Mouse (Mus musculus) ES-Bruce4 (cell line): ENCODE results near the gene Fbxo40. TPM values are rescaled to one million over a fixed set of nuclear protein-coding genes. Genes with fewer than 3 reads are reported as not detected.

Experiments used
- H3K27ac ChIP-seq: 2 replicates; pipeline ENCODE4 v1.5.1; 2012; ENCODE audit warnings: low read length, inconsistent platforms; ENCODE audit not compliant: insufficient read depth
- H3K27me3 ChIP-seq: 2 replicates; pipeline ENCODE4 v1.6.1; 2012; ENCODE audit warnings: mild to moderate bottlenecking, low read length, inconsistent platforms; ENCODE audit not compliant: control insufficient read depth, poor library complexity, insufficient read depth, severe bottlenecking
- H3K36me3 ChIP-seq: 2 replicates; pipeline ENCODE4 v1.6.1; 2012; ENCODE audit warnings: inconsistent platforms, mild to moderate bottlenecking, low read length, moderate library complexity; ENCODE audit not compliant: control insufficient read depth, poor library complexity, insufficient read depth, severe bottlenecking
- H3K4me1 ChIP-seq: one replicate; pipeline ENCODE4 v1.8.1; 2011; ENCODE audit warnings: low read length; ENCODE audit not compliant: control insufficient read depth, insufficient read depth
- H3K4me3 ChIP-seq: 2 replicates; pipeline ENCODE4 v1.5.1; 2011; ENCODE audit warnings: low read depth, mild to moderate bottlenecking, low read length
- H3K9ac ChIP-seq: 2 replicates; pipeline ENCODE4 v1.6.1; 2012; ENCODE audit warnings: low read depth, mild to moderate bottlenecking, inconsistent platforms; ENCODE audit not compliant: poor library complexity, severe bottlenecking
- H3K9me3 ChIP-seq: replicated peaks from 2 replicates; pipeline ENCODE4 v1.6.1; 2012; ENCODE audit warnings: mild to moderate bottlenecking, low read length, inconsistent platforms; ENCODE audit not compliant: control insufficient read depth, poor library complexity, insufficient read depth, severe bottlenecking
- CTCF ChIP-seq: IDR thresholded peaks from one replicate; pipeline ENCODE4 v1.8.1; 2011; ENCODE audit warnings: low read depth, low read length
- EP300 ChIP-seq: IDR thresholded peaks from 2 replicates; pipeline ENCODE4 v1.6.1; 2011; ENCODE audit warnings: low read depth, low read length; ENCODE audit not compliant: insufficient read depth
- POLR2A ChIP-seq: IDR thresholded peaks from one replicate; pipeline ENCODE4 v1.8.1; 2011; ENCODE audit warnings: low read length; ENCODE audit not compliant: insufficient read depth
- polyA plus RNA-seq: library from polyadenylated mRNA; stranded (reverse); fragments of >200 nt; gene quantifications from 2 replicates; pipeline ENCODE4 v1.2.4, GENCODE M21; 2011; ENCODE audit warnings: low read depth; ENCODE audit not compliant: missing spikeins, insufficient read depth, insufficient read length

Fbxo40 gene
- polyA plus RNA-seq, 1 experiment: not detected

GRCm38 (mm10) chr16:36943591-36943990, 46.7 kb downstream of the Fbxo40 start:
- TF ChIP-seq CTCF (no peak), POLR2A (no peak), EP300 (no peak)
- Histone ChIP-seq H3K27me3 (no peaks in the 10 kb centered on the region), H3K27ac (no peak overlapping the region), H3K9me3 (no peaks in the 10 kb centered on the region), H3K4me1 (no peaks in the 10 kb centered on the region), H3K9ac (no peak overlapping the region), H3K4me3 (no peak overlapping the region), H3K36me3 (no peaks in the 10 kb centered on the region)

GRCm38 (mm10) chr16:36941895-36942294, 48.4 kb downstream of the Fbxo40 start:
- H3K9ac ChIP-seq: no peak overlapping the region
- TF ChIP-seq CTCF (no peak), EP300 (no peak), POLR2A (no peak)
- H3K9me3 ChIP-seq: no peaks in the 10 kb centered on the region
- no peaks in the 10 kb centered on the region for H3K4me1 ChIP-seq
- no peak overlapping the region for H3K27ac ChIP-seq
- H3K27me3 ChIP-seq: no peaks in the 10 kb centered on the region
- H3K4me3 ChIP-seq: no peak overlapping the region
- H3K36me3 ChIP-seq: no peaks in the 10 kb centered on the region

- TF ChIP-seq POLR2A (no peak), CTCF (no peak), EP300 (no peak)
- no peaks in the 10 kb centered on the region for H3K9me3 ChIP-seq
- no peaks in the 10 kb centered on the region for H3K27me3 ChIP-seq
- no peaks in the 10 kb centered on the region for H3K36me3 ChIP-seq
- no peak overlapping the region for H3K27ac ChIP-seq
- no peak overlapping the region for H3K4me3 ChIP-seq
- H3K4me1 ChIP-seq: no peaks in the 10 kb centered on the region
- H3K9ac ChIP-seq: no peak overlapping the region
Observed at GRCm38 (mm10) chr16:36941137-36941727, 49.0 kb downstream of the Fbxo40 start.

- Histone ChIP-seq H3K4me1 (no peaks in the 10 kb centered on the region), H3K9ac (no peak overlapping the region), H3K27ac (no peak overlapping the region), H3K36me3 (peaks cover 4% of the 10 kb centered on the region; the same call in 1 of the 2 replicates), H3K4me3 (no peak overlapping the region), H3K27me3 (no peaks in the 10 kb centered on the region), H3K9me3 (no peaks in the 10 kb centered on the region)
- TF ChIP-seq EP300 (no peak), POLR2A (no peak), CTCF (no peak)
Observed at GRCm38 (mm10) chr16:36935814-36936213, 54.5 kb downstream of the Fbxo40 start.

- no peaks in the 10 kb centered on the region for H3K27me3 ChIP-seq
- H3K9me3 ChIP-seq: no peaks in the 10 kb centered on the region
- no peaks in the 10 kb centered on the region for H3K4me1 ChIP-seq
- peaks cover 4% of the 10 kb centered on the region; the same call in 1 of the 2 replicates for H3K36me3 ChIP-seq
- TF ChIP-seq CTCF (no peak), EP300 (no peak), POLR2A (no peak)
- no peak within 1 kb of the TSS for H3K9ac ChIP-seq
- H3K27ac ChIP-seq: no peak within 1 kb of the TSS
- no peak within 1 kb of the TSS for H3K4me3 ChIP-seq
Observed at GRCm38 (mm10) chr16:36934841-36935620, 55.2 kb downstream of the Fbxo40 start, which contains the start of gene Hcls1. Gene Hcls1, plus strand, starts transcription at chr16:36934983.
